Mouse (Mus musculus) hematopoietic stem cell, adult 5-6 weeks (primary cell): ENCODE results near the gene Osgin1. TPM values are rescaled to one million over a fixed set of nuclear protein-coding genes. Genes with fewer than 3 reads are reported as not detected.

Experiments
- ATAC-seq, 2 experiments: fragments of 125-278 bp in 1 of 2; replicated peaks in 1 of 2; 2 replicates each; pipeline ENCODE4 v1.8.0; 2016 to 2017; ENCODE audit warnings: inconsistent platforms in 2 of 2, mild to moderate bottlenecking in 2 of 2, moderate number of reproducible peaks in 2 of 2, low read depth in 1 of 2, moderate TSS enrichment in 1 of 2; ENCODE audit not compliant: low FRiP score in 2 of 2, poor library complexity in 2 of 2, severe bottlenecking in 2 of 2, insufficient read depth in 1 of 2, low TSS enrichment in 1 of 2
- total RNA-seq: library from RNA; stranded (forward); fragments of 172-1452, 232-1000 nt; gene quantifications from 2 replicates; pipeline ENCODE4 v1.2.3, GENCODE M21; 2017

The Osgin1 gene
- total RNA-seq: 7.1 and 8.5 TPM in 2 replicates

DNA sequence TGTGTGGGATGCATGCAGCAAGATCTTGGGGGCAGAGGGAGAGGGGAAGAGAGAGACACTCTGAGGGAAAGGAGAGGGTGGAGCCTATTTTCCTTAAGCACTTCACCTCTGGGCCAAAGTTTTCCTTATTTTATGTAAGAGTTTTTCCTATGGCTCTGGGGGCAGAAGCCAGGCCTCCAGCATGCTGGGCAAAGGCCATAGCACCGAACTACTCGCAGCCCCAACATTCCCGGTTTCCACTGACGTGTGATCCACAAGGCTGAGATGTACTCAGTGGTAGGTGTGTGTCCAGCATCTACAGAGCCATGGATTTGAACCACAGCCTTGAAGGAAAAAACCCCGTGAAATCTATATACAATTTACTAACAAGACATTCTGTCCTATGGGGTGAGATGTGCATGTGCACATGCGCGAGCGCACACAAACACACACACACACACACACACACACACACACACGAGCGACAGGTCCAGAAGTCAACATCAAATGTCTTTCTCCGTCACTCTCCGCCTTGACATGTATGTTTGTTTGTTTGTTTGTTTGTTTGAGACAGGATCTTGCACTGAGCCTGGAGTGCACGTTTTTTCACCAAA lies at the start of gene Osgin1:
Gene Osgin1, plus strand, starts transcription at position 543 of the 593 bp plus-strand sequence.
- ATAC-seq: no peak

DNA sequence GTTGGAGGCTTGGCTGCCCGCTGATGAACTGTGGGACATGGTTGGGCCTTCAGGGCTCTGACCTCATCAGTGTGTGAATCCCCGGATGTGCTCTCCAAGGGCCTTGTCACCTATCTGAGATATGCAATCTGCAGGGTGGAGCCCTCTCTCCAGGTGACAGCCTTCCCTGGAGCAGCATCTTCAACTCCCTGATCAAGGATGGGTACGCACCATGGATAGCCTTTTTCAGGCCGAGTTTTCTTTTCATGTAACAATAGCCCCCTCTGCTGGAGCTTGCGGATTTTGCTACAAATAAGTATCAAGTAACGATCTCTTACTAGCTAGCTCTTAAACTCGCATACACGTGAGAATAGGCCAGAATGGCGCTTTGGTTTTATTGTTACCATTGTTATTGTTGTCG lies 49.4 kb upstream of the Osgin1 start:
- ATAC-seq: peak; percentile 60 to 78; a peak in 3 of 4 replicates

DNA sequence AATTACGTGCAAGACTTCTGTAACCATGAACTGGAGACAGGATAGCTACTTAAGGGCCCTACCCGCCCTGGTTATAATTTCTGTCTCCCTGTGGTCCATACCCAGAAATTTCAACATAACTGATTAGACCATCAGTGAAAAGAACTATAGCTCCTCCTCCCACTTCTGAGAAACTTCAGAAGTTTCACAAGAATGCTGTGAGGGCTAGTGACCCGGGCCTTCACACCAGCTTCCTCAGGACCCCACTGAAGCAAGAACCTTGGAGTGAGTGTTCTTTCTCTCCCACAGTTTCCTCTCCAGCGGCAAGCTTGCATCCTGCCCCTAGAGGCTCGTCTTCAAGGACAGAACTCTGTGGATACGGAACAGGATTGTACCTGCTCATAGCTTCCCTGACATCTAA lies 48.1 kb upstream of the Osgin1 start:
- ATAC-seq: peak in 1 of 2 experiments; percentile 36; a peak in 1 of 4 replicates

DNA sequence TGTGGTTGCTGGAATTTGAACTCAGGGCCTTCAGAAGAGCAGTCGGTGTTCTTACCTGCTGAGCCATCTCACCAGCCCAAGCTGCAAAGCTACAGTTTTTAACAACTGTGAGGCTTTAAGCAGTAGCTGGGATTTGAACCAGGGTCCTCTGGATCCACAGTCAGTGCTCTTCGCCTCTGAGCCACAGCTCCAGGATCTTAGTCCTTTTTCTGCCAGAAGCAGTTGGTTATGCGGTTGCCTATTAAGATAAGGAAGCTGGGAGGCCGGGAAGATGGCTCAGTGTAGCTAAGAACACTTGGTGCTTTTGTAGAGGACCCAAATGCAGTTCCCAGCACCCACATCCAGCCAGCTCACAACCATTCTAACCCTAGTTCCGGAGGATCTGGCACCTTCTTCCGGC lies 46.9 kb upstream of the Osgin1 start:
- no peak for ATAC-seq

DNA sequence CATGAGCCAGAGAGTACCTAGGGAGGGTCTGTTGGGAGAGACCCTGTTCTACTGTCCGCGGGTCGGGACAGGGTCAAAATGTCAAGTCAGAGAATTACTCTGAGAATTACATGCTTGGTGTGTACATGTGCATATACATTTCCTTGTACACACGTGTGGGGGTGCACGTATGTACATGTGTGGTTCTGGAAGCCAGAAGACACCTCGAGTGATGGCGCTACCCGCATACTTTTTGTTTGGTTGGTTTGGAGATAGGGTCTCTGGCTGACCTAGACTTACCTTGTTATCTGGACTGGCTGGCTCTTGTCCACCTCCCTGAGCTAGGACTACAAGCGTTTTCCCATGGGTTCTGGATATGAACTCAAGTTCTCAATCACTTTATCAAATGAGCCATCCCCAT lies 39.8 kb upstream of the Osgin1 start:
- no peak for ATAC-seq

DNA sequence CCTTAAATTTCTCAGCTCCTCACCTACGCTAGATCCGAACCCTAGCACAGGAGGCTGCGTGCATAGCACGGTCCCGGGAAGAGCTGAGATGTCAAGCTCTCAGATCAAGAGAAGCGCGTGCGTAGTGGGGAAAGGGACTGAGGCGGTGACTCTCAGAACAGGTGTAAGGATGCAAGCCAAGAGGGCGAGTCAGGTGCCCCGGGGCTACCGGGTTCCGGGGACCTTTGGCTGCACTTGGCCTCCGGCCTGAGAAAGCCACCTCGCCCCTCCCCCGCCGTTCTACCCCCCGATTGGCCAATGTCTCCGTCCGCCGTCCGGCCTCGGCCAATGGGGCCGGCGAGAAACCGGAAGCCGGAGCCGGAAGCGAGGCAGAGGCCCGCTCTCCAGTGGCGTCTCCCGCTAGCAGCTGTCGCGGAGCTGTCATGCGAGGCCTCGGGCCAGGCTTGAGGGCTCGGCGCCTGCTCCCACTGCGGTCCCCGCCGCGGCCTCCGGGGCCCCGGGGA lies 39.3 kb upstream of the Osgin1 start, which contains the start of gene Mlycd:
Gene Mlycd, plus strand, starts transcription at position 355 of the 503 bp plus-strand sequence.
- ATAC-seq: peak; percentile 83 to 95

DNA sequence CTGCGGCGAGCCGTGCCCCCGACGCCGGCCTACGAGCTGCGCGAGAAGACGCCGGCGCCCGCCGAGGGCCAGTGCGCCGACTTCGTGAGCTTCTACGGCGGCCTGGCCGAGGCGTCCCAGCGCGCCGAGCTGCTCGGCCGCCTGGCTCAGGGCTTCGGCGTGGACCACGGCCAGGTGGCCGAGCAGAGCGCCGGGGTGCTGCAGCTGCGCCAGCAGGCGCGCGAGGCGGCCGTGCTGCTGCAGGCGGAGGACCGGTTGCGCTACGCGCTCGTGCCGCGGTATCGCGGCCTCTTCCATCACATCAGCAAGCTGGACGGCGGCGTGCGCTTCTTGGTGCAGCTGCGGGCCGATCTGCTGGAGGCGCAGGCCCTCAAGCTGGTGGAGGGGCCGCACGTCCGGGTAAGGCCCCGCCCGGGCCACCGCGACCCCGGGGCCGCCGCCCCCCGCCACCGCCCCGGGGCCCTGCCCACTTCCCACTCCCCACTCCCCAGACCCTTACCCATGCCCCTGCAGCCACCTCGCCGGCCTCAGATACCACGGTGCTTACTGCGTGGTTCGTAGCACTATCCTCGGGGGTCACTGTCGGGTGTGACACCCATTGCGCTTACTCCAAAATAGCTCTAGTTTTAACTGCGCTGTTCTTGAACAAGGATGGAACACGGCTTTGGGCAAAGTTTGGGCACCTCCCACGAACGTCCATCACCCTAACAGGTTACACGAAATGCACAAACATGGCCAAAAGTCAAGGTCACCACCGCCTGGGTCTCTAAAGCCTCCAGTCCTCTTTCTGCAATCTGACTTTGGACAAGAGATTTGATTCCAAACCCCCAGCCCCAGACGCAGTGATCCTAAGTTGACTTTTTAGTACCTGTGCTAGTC lies 38.6 kb upstream of the Osgin1 start:
- no peak for ATAC-seq

DNA sequence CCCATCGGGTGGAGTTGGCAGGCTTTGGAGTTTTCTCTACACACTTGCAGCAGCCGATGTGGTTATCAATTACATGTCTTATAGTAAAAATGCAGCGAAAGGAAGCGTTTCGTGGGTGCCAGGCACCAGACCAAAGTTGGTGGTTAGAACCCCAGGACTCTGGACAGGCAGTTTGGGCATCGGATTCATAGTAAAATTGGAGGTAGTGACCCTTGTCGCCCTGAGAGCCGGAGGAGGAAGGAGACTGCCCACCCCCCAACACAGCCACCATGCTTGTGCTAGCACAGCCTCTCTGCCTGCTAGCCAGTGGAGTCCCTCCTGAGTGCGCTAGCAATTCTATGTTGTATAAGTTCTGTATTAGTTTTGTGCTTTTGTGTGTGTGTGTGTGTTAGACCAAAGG lies 35.4 kb upstream of the Osgin1 start:
- no peak for ATAC-seq

DNA sequence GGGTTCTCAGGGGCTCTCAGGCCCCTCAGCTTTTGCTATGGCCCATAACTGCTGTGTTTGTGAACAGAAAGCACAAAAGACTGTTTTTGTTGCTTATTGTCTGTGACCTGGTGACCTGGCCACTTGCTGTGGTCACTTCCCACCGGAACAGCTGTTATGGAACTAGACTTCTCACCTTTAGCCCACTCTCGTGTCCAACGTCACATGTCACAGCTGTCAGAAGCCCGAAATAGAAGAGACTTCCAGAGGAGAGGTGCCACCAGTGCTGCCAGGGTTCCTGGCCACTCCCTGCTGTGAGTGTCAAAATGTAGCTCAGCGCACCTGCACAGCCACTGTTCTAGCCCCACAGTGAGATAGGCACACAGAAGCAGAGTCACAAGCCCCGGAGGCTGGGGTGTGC lies 34.7 kb upstream of the Osgin1 start:
- ATAC-seq: no peak

DNA sequence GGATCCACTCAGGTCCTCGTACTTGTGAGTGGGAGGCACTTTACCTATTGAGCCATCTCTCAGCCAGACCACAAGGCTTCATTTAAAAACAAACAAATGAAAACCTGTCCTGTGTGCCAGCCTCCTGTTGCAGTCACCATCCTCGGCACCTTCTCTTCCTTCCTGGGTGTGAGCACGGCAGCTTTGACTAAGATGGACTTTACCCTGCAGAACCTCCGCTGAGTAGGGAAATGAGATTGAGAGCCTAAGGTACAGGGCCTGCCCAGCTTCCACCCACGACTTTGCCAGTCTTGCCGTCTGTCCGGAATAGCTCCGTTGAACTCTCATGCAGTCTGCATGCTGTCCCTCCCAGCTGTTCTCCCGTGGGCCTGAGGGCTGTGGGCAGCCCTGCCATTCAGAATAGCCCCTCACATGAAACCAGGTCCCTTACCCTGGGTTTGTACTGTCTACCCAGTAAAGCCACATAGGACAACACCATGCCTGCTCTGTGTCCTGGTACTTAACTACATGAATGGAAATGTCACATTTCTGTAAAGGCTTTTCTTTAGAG lies 33.7 kb upstream of the Osgin1 start:
- no peak for ATAC-seq

DNA sequence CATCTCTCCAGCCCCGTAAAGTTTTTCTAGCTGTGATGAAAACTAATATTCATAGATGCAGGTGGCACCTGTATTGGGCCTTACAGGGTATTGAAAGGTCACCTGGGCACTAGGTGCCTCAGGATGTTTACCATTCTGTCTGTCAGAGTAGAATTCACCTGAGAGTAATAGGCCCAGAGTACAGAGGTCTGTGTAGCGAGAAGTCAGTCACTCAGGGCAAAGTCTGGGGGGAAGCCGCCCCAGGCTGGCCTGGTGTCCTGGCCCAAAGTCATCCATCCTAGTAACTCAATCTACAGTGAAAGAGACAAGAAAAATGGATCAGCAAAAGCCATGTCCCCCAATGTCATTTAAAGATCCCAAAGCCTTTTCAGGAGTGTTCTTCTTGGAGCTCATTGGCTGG lies 33.0 kb upstream of the Osgin1 start:
- ATAC-seq: no peak

DNA sequence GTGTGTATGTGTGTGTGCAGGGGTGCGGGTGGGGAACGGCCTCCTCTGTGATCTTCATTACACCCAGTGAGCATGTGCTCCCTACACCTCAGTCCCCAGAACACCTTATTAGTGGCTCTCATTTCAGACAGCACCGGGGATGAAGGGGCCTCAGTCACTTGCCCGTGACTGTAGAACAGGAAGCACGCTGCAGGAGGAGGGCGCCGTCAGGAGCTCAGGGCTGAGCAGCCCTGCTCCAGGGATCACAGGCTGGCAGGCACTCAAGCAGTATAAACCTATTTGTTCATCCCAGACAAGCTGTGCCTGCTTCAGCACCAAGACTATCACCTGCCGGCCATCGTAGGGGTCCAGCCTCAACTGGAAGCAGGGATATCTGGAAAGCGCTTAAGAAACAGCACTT lies 30.0 kb upstream of the Osgin1 start:
- no peak for ATAC-seq

DNA sequence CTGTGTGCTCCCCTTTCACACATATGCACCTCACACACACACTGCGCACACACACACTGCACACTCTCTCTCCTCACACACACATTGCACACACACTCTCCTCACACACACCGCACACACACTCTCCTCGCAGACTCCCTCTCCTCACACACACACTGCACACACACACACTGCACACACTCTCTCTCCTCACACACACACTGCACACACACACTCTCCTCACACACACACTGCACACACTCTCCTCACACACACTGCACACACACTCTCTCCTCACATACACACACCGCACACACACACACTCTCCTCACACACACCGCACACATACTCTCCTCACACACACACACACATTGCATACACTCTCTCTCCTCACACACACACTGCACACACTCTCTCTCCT lies 29.3 kb upstream of the Osgin1 start:
- ATAC-seq: no peak

DNA sequence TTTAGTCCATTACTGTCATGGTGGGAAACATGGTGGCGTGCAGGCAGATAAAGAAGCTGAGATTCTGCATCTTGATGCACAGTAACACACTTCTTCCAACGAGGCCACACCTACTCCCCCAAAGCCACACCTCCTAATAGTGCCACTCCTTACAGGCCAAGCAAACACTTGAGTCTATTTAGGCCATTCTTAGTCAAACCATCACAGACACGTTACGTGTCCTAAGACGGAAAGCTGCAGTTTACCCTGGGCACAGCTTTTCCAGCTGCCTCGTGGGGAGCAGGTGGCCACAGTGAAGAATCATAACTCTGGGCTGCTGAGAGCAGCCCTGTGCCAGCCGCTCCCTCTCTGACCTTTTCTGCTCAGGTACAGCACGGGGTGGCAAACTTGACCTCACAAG lies 25.6 kb upstream of the Osgin1 start:
- no peak for ATAC-seq

DNA sequence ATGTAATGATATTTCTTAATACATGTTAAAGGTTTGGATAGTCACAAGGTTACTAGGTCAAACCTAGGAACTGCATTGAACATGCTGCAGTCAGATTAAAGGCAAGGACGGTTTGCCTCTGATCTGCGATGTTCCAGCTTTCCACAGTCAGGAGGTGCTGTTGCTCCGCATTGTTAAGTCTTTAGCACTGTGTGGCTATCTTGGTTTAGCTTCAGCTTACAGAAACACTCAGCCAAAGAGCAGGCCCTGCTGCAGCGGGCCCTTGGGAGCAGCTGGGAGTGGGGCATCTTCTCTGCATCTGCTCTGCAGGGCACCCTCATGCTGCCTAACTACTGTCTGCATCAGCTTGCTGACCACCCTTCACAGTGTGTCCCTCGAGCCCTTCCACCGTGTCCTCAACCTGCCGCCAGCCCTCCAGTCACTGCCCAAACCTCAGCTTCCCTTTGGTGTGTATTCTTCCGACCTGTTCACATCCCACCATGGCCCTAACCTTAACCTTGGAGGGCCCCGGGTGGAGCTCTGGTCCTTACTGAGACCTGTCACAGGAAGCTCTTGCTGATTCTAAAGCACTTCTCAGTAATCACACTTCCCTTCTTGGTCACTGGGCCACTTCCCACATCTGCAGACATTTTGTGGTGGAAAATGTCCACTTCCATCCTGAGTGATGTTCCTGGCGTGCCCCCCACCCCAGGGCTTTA lies 21.7 kb upstream of the Osgin1 start:
- peak; percentile 11 to 30; a peak in 3 of 4 replicates for ATAC-seq

DNA sequence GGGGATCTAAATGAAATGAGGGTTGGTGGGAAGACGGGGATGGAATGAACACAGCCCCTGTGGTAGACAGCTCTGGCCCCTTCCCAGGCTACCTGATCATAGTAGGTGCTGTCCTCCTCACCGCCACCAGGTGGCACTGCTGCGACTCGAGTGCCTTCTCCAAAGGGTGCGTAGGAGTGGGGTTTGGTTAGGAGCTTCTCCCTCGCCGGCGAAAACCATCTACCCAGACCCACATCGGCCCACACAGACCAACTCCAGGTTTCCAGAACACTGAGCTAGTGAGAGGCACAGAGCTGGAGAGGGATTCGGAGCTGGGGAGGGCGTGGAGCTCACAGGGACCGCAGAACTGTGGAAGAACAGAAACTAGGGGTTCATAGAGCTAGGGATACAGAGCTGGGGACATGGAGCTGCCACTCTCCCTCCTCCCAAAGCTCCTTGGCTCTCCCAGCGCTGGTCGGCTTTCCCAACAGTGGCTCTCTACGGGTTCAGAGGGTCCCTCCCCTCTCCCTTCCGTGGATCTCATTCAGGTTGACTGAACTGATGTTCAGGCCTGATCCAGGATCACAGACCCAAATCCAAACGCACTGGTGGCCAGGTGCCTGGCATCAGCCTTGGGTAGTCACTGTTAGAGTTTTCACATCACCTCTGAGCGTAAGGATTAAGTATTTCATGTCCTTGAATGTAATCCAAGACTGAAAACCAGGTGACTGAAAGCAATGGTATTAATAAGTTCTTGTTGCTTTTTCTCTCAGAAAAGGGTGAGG lies 21.0 kb upstream of the Osgin1 start:
- ATAC-seq: peak; percentile 71 to 90

DNA sequence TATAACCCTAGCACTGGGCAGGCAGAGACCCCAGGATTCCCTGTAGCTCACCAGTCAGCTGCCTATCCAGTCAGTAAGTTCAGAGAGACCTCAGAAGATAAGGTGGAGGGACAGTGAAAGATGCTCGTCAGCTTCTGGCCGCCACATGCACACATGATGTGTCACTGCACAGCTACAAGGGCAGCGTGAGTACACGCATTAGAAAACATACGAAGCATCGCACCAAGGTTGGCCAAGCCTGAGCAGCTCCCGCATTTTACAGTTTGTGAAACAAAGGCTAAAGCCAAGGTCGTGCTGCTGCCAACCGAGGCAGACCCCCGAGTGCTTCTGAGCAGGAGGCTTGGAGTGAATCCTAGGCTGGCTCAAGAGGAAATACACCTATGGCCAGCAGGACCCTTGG lies 20.3 kb upstream of the Osgin1 start:
- no peak for ATAC-seq
